Mouse (Mus musculus): Measurements from ENCODE around the gene 1700030K09Rik.

DNA sequence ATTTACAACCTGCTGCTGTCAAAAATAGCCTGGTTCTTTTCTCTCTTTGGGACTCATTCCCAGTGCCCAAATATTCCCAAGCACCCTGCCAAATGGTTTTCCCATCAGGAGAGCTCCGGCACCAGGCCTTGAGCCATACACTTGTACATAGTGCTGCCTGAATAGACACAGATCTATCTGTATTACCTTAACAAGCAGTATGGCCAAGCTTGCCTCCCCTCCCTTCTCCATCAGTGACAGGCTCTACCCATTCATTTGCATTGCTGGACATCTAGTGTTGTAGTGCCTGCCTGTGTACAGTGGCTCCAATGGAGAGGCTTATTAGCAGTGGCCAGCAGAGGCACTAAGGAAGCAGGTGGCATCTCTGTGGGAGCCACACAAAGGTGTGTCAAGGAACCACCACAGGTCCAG, 56.8 kb downstream of the 1700030K09Rik start:
- TF ChIP-seq POLR2A (IDR thresholded peaks at IDR 0.05; ENCODE audit: control insufficient read depth, extremely low read depth, insufficient read depth, low read length, poor library complexity) (no peak), CTCF (IDR thresholded peaks at IDR 0.05; ENCODE audit: borderline replicate concordance, control insufficient read depth, extremely low read depth, insufficient read depth, low read length, poor library complexity) (no peak)
